Mouse (Mus musculus): ENCODE results near the gene Eda. TPM values are rescaled to one million over a fixed set of nuclear protein-coding genes. Genes with fewer than 3 reads are reported as not detected.

Eda gene
- polyA plus RNA-seq, 1 experiment from 2014 or later = not detected

Other genes starting within 250 kb of the Eda start
- not detected in 3 replicates for gene Tmem28, start 154.6 kb upstream of the Eda start, polyA plus RNA-seq (2018)

All from macrophage (primary cell).